Mouse (Mus musculus) lung, embryonic 14.5 days (tissue): ENCODE data around the gene Gm49450. TPM values are rescaled to one million over a fixed set of nuclear protein-coding genes. Genes with fewer than 3 reads are reported as not detected.

Source experiments
- ATAC-seq: fragments of 200-750 bp; cut with Nextera tagmentation; 2 replicates; pipeline ENCODE4 v1.8.0; 2017; ENCODE audit warnings: mild to moderate bottlenecking, moderate TSS enrichment, moderate library complexity; ENCODE audit not compliant: insufficient read depth
- DNase-seq: peaks from one replicate; pipeline ENCODE4 v3.0.0-alpha.2; 2015
- H3K27ac ChIP-seq: fragments of 300-500 bp; sonication (generic); 2 replicates; pipeline ENCODE4 v1.5.1; 2014; ENCODE audit warnings: low read depth, mild to moderate bottlenecking, moderate library complexity
- H3K27me3 ChIP-seq: fragments of 300-500 bp; sonication (generic); 2 replicates; pipeline ENCODE4 v1.6.1; 2014; ENCODE audit warnings: low read length, control low read depth; ENCODE audit not compliant: insufficient read depth
- H3K36me3 ChIP-seq: fragments of 300-500 bp; sonication (generic); 2 replicates; pipeline ENCODE4 v1.6.1; 2014; ENCODE audit warnings: control low read depth; ENCODE audit not compliant: insufficient read depth
- H3K4me1 ChIP-seq: fragments of 300-500 bp; sonication (generic); 2 replicates; pipeline ENCODE4 v1.6.1; 2014; ENCODE audit warnings: antibody characterized with exemption, control low read depth; ENCODE audit not compliant: insufficient read depth
- H3K4me2 ChIP-seq: fragments of 300-500 bp; sonication (generic); 2 replicates; pipeline ENCODE4 v1.6.1; 2014; ENCODE audit warnings: mild to moderate bottlenecking
- H3K4me3 ChIP-seq: fragments of 300-500 bp; sonication (generic); 2 replicates; pipeline ENCODE4 v1.5.1; 2014; ENCODE audit warnings: low read depth, low read length
- H3K9ac ChIP-seq: fragments of 300-500 bp; sonication (generic); 2 replicates; pipeline ENCODE4 v1.6.1; 2014
- H3K9me3 ChIP-seq: fragments of 300-500 bp; sonication (generic); 2 replicates; pipeline ENCODE4 v1.6.1; 2016; ENCODE audit warnings: low read depth, low read length, control low read depth
- CTCF ChIP-seq: IDR thresholded peaks from 2 replicates; pipeline ENCODE4 v1.5.1; 2016; ENCODE audit warnings: antibody characterized with exemption, low read depth
- WGBS: fragments of 180-500 bp; shearing (Covaris S2); extraction: QIAGEN DNeasy Blood & Tissue Kit; methylation state at CpG from one replicate; pipeline ENCODE4 v1.1.7; 2014; 5-methylcytosine and 5-hydroxymethylcytosine counted together
- polyA plus RNA-seq: library from polyadenylated mRNA; unstranded; fragments of >200 nt; fragmentation: Nextera tagmentation; extraction: Ambion mirVana; gene quantifications from 2 replicates; pipeline ENCODE4 v1.2.1, GENCODE M21; 2014

Gene Gm49450
- polyA plus RNA-seq, 1 experiment from 2014 or later: not detected

GRCm38 (mm10) chr15:98984681-98985080 lies 31.3 kb upstream of the Gm49450 start:
- peak overlapping the region; percentile 94; the same call in 1 of the 2 replicates for H3K27ac ChIP-seq
- no peak overlapping the region for H3K4me3 ChIP-seq
- no peak for TF ChIP-seq CTCF
- peaks cover 7% of the 10 kb centered on the region for H3K4me1 ChIP-seq
- 50% methylated on average over 6 of the region's 6 CpGs for WGBS
- no peak overlapping the region for H3K9ac ChIP-seq
- DNase-seq (no peak), ATAC-seq (no peak)
- H3K36me3 ChIP-seq: no peaks in the 10 kb centered on the region
- no peaks in the 10 kb centered on the region for H3K9me3 ChIP-seq
- H3K27me3 ChIP-seq: no peaks in the 10 kb centered on the region
- H3K4me2 ChIP-seq: peak overlapping the region; percentile 72

- TF ChIP-seq CTCF: no peak
- Histone ChIP-seq H3K27me3 (no peaks in the 10 kb centered on the region), H3K36me3 (no peaks in the 10 kb centered on the region), H3K27ac (no peak overlapping the region; the same call in 1 of the 2 replicates), H3K4me3 (no peak overlapping the region), H3K4me2 (no peak overlapping the region), H3K9me3 (no peaks in the 10 kb centered on the region), H3K9ac (no peak overlapping the region), H3K4me1 (peaks cover 7% of the 10 kb centered on the region)
- DNase-seq: no peak
- no peak for ATAC-seq
- WGBS: 50% methylated on average over 16 of the region's 16 CpGs
Observed at GRCm38 (mm10) chr15:98983431-98984081, 30.2 kb upstream of the Gm49450 start.

- Histone ChIP-seq H3K27me3 (no peaks in the 10 kb centered on the region), H3K4me1 (peaks cover 11% of the 10 kb centered on the region), H3K4me2 (no peak overlapping the region), H3K9ac (no peak overlapping the region), H3K36me3 (no peaks in the 10 kb centered on the region), H3K27ac (no peak overlapping the region), H3K4me3 (no peak overlapping the region), H3K9me3 (no peaks in the 10 kb centered on the region)
- WGBS: 80% methylated on average over 6 of the region's 6 CpGs
- DNase-seq: no peak
- ATAC-seq: no peak
- no peak for TF ChIP-seq CTCF
Observed at GRCm38 (mm10) chr15:98982100-98982499, 28.7 kb upstream of the Gm49450 start.

GRCm38 (mm10) chr15:98980012-98980614 lies 26.8 kb upstream of the Gm49450 start:
- ATAC-seq: no peak
- no peak for DNase-seq
- H3K9me3 ChIP-seq: no peaks in the 10 kb centered on the region
- H3K27me3 ChIP-seq: no peaks in the 10 kb centered on the region
- H3K4me3 ChIP-seq: no peak overlapping the region
- no peak overlapping the region for H3K4me2 ChIP-seq
- no peak overlapping the region for H3K27ac ChIP-seq
- H3K36me3 ChIP-seq: no peaks in the 10 kb centered on the region
- H3K9ac ChIP-seq: no peak overlapping the region
- TF ChIP-seq CTCF: no peak
- 30% methylated on average over 7 of the region's 7 CpGs for WGBS
- peaks cover 11% of the 10 kb centered on the region for H3K4me1 ChIP-seq

- Histone ChIP-seq H3K4me3 (no peak overlapping the region), H3K4me2 (peak overlapping the region; percentile 38; the same call in 1 of the 2 replicates), H3K27me3 (no peaks in the 10 kb centered on the region), H3K27ac (peak overlapping the region; percentile 71; the same call in 1 of the 2 replicates), H3K36me3 (no peaks in the 10 kb centered on the region), H3K4me1 (peaks cover 11% of the 10 kb centered on the region), H3K9me3 (no peaks in the 10 kb centered on the region), H3K9ac (no peak overlapping the region)
- ATAC-seq (no peak), DNase-seq (no peak)
- 66% methylated on average over 20 of the region's 20 CpGs for WGBS
- no peak for TF ChIP-seq CTCF
Observed at GRCm38 (mm10) chr15:98978409-98979172, 25.2 kb upstream of the Gm49450 start.

- Histone ChIP-seq H3K27ac (peak overlapping the region; percentile 71), H3K9ac (no peak overlapping the region; the same call in 1 of the 2 replicates), H3K4me1 (peaks cover 11% of the 10 kb centered on the region), H3K36me3 (no peaks in the 10 kb centered on the region), H3K4me3 (no peak overlapping the region), H3K4me2 (peak overlapping the region; percentile 38; the same call in 1 of the 2 replicates), H3K27me3 (no peaks in the 10 kb centered on the region), H3K9me3 (no peaks in the 10 kb centered on the region)
- ATAC-seq (0 out of 2 replicates have a peak, but pooled peaks have one; percentile 54), DNase-seq (peak; percentile 80)
- no peak for TF ChIP-seq CTCF
- WGBS: 56% methylated on average over 14 of the region's 14 CpGs
Observed at GRCm38 (mm10) chr15:98977759-98978408, 24.5 kb upstream of the Gm49450 start.
